Mouse (Mus musculus) liver, embryonic 13.5 days (tissue): ENCODE measurements around the gene Cdk17. TPM values are rescaled to one million over a fixed set of nuclear protein-coding genes. Genes with fewer than 3 reads are reported as not detected.

Experiments used
- ATAC-seq: fragments of 200-750 bp; cut with Nextera tagmentation; 2 replicates; pipeline ENCODE4 v1.8.0; 2017; ENCODE audit warnings: low read depth, mild to moderate bottlenecking, moderate number of reproducible peaks, moderate library complexity
- DNase-seq: peaks from one replicate; pipeline ENCODE4 v3.0.0; 2022
- H3K27ac ChIP-seq: fragments of 300-500 bp; sonication (generic); 2 replicates; pipeline ENCODE4 v1.5.1; 2015; ENCODE audit warnings: moderate library complexity, mild to moderate bottlenecking, inconsistent platforms
- H3K27me3 ChIP-seq: fragments of 300-500 bp; sonication (generic); 2 replicates; pipeline ENCODE4 v1.6.1; 2015; ENCODE audit warnings: mild to moderate bottlenecking, inconsistent platforms
- H3K36me3 ChIP-seq: fragments of 300-500 bp; sonication (generic); 2 replicates; pipeline ENCODE4 v1.6.1; 2015; ENCODE audit warnings: mild to moderate bottlenecking, inconsistent platforms
- H3K4me1 ChIP-seq: fragments of 300-500 bp; sonication (generic); replicated peaks from 2 replicates; pipeline ENCODE4 v1.6.1; 2015; ENCODE audit warnings: inconsistent platforms
- H3K4me2 ChIP-seq: fragments of 300-500 bp; sonication (generic); 2 replicates; pipeline ENCODE4 v1.6.1; 2015; ENCODE audit warnings: inconsistent platforms, mild to moderate bottlenecking, moderate library complexity
- H3K4me3 ChIP-seq: fragments of 300-500 bp; sonication (generic); replicated peaks from 2 replicates; pipeline ENCODE4 v1.5.1; 2015; ENCODE audit warnings: mild to moderate bottlenecking, inconsistent platforms
- H3K9ac ChIP-seq: fragments of 300-500 bp; sonication (generic); 2 replicates; pipeline ENCODE4 v1.6.1; 2015; ENCODE audit warnings: mild to moderate bottlenecking, inconsistent platforms
- H3K9me3 ChIP-seq: fragments of 300-500 bp; sonication (generic); replicated peaks from 2 replicates; pipeline ENCODE4 v1.6.1; 2016; ENCODE audit warnings: inconsistent platforms
- WGBS: fragments of 180-500 bp; shearing (Covaris S2); methylation state at CpG from one replicate; pipeline ENCODE4 v1.1.7; 2015; ENCODE audit not compliant: insufficient replicate concordance; 5-methylcytosine and 5-hydroxymethylcytosine counted together
- polyA plus RNA-seq: library from polyadenylated mRNA; unstranded; fragments of >200 nt; fragmentation: Nextera tagmentation; extraction: Ambion mirVana; gene quantifications from 2 replicates; pipeline ENCODE4 v1.2.1, GENCODE M21; 2015

The Cdk17 gene
- polyA plus RNA-seq, 1 experiment from 2014 or later: 10.1 TPM

DNA sequence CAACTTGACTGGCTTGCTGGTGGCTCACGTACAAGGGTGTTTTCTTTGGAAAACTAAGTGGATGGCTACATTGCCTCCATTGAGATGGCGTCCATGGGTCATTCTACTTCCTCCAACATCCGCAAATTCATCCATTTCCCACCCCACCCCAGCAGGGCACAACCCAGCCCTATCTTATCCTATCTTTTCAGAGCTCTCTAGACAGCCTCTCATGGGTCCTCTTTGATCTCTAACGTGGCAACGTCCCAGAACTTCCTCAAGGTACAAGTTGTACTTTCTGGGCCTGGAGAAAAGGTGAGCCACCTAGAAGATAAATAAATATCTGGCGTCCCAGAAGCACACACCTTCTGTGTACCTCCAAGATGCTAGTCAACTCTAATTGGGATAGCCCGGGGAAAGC lies 132.9 kb downstream of the Cdk17 start:
- no peak for DNase-seq
- Histone ChIP-seq H3K4me3 (no peak overlapping the region), H3K9me3 (no peaks in the 10 kb centered on the region), H3K27me3 (peaks cover 9% of the 10 kb centered on the region), H3K9ac (no peak overlapping the region), H3K36me3 (no peaks in the 10 kb centered on the region), H3K4me1 (0 out of 2 replicates have a peak, but pooled peaks cover 20% of the 10 kb centered on the region), H3K27ac (no peak overlapping the region), H3K4me2 (no peak overlapping the region)
- no peak for ATAC-seq
- WGBS: 27% methylated on average over 7 of the region's 7 CpGs

DNA sequence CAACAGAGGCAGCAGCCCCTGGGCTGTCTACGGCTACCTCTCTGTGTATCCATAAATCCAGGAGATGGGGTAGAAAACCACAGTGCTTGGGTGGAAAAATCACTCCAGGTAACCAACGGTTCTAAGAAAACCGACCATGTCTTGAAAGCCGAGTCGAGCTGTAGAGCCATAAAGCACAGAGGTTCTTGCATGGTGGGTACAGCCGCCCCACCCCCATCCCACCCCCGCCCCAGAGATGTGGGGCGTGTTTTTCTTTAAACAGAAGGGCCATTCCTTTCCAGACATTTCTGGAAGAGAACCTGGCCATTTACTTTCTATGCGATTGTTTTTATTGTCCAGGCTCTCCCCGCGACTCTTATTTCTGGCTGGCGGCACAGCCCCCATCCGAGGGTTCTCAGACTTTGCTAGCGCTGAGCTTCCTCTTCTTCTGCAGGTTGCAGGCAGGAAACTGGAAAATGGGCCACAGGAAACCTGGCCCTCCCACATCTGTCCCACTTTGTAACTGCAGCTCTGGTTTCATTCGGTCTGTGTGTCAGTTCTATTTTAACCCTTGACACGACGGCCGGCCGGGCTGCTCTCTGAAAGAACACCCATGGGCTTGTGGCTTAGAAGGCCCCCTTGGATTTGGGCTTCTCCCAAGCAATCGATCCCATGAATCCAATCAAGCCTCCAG lies 134.0 kb downstream of the Cdk17 start:
- 15% methylated on average over 20 of the region's 20 CpGs for WGBS
- Histone ChIP-seq H3K4me2 (peak overlapping the region; percentile 25; the same call in 1 of the 2 replicates), H3K36me3 (no peaks in the 10 kb centered on the region), H3K27ac (no peak overlapping the region), H3K9ac (no peak overlapping the region), H3K27me3 (peaks cover 9% of the 10 kb centered on the region), H3K4me1 (0 out of 2 replicates have a peak, but pooled peaks cover 20% of the 10 kb centered on the region), H3K4me3 (no peak overlapping the region), H3K9me3 (no peaks in the 10 kb centered on the region)
- no peak for ATAC-seq
- DNase-seq: no peak

DNA sequence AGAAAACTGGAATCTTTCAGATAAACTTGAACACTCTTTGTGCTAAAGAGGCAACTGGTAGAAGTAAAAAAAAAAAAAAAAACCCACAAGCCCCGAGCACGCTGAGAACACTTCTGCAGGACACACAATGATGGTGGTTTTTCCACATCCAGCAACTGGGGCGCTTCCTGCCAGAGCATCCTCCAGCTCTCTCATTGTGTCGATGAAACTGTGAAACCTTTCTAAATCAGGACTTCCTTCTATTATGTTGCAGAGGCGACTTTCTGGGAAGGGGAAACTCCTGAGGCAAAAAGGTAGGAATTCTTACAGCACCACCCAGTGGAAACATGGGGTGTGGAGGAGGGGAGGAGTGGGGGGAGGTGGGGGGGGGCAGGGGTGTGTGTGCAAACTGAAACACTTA lies 137.1 kb downstream of the Cdk17 start:
- Histone ChIP-seq H3K27me3 (peaks cover 9% of the 10 kb centered on the region), H3K4me1 (0 out of 2 replicates have a peak, but pooled peaks cover 17% of the 10 kb centered on the region), H3K9me3 (no peaks in the 10 kb centered on the region), H3K9ac (no peak overlapping the region), H3K4me2 (no peak overlapping the region), H3K27ac (no peak overlapping the region), H3K36me3 (no peaks in the 10 kb centered on the region), H3K4me3 (no peak overlapping the region)
- no peak for DNase-seq
- ATAC-seq: no peak
- WGBS: 18% methylated on average over 5 of the region's 5 CpGs

GRCm38 (mm10) chr10:93298208-93298607 lies 137.5 kb downstream of the Cdk17 start:
- ATAC-seq: no peak
- Histone ChIP-seq H3K27me3 (peaks cover 9% of the 10 kb centered on the region), H3K9ac (no peak overlapping the region), H3K4me3 (no peak overlapping the region), H3K4me2 (no peak overlapping the region), H3K9me3 (no peaks in the 10 kb centered on the region), H3K36me3 (no peaks in the 10 kb centered on the region), H3K27ac (no peak overlapping the region), H3K4me1 (peaks cover 17% of the 10 kb centered on the region; the same call in 1 of the 2 replicates)
- WGBS: 12% methylated on average over 7 of the region's 7 CpGs
- DNase-seq: no peak

DNA sequence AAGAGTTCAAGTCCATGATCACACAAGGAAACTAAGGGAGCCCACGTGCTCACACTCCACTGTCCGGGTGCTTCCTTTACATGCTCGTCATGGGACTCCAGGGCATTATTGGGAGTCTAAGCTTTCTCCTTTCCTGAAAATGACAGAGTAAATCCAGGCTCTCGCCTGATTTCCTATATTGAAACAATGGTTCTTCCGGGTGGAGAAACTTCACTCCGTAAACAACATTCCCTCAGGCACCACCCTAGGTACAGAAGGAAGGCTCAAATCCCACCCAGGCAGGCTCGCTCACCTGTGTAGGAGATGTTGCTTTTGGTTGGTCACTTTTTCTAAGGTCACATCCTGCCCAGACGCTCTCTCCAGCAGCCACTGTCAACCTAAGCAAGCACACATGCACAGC lies 141.2 kb downstream of the Cdk17 start:
- ATAC-seq: no peak
- no peak overlapping the region for H3K4me3 ChIP-seq
- no peak overlapping the region for H3K9ac ChIP-seq
- peaks cover 13% of the 10 kb centered on the region; the same call in 1 of the 2 replicates for H3K4me1 ChIP-seq
- 56% methylated on average over 8 of the region's 8 CpGs for WGBS
- H3K27me3 ChIP-seq: no peaks in the 10 kb centered on the region; the same call in 1 of the 2 replicates
- no peaks in the 10 kb centered on the region for H3K9me3 ChIP-seq
- DNase-seq: no peak
- no peak overlapping the region for H3K4me2 ChIP-seq
- H3K27ac ChIP-seq: no peak overlapping the region
- H3K36me3 ChIP-seq: no peaks in the 10 kb centered on the region

GRCm38 (mm10) chr10:93303231-93303630 lies 142.6 kb downstream of the Cdk17 start:
- no peak overlapping the region for H3K4me2 ChIP-seq
- H3K9me3 ChIP-seq: no peaks in the 10 kb centered on the region
- no peaks in the 10 kb centered on the region for H3K36me3 ChIP-seq
- peaks cover 12% of the 10 kb centered on the region; the same call in 1 of the 2 replicates for H3K4me1 ChIP-seq
- no peak for DNase-seq
- H3K9ac ChIP-seq: 0 out of 2 replicates have a peak overlapping the region, but pooled peaks have one; percentile 22
- 32% methylated on average over 4 of the region's 4 CpGs for WGBS
- ATAC-seq: no peak
- H3K27ac ChIP-seq: no peak overlapping the region
- H3K27me3 ChIP-seq: peaks cover 3% of the 10 kb centered on the region; the same call in 1 of the 2 replicates
- no peak overlapping the region for H3K4me3 ChIP-seq

DNA sequence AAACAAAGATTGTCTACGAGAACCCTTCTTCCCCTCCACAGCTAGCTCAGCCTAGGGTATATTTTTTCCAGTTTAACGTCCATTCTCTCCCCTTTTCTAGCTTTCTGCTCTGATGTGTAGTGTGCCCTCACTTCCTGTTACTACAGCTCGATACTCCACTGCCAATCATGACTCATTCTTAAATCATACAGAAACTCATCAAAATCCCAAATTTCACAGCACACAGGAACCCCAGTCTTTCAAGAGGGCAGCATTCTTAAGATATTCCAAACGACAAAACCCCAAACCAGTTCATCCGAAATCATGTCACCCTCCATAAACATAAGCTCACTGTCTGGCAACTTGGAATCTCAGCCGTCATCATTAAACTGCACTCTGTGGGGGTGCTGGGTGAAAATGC lies 145.3 kb downstream of the Cdk17 start:
- Histone ChIP-seq H3K27ac (no peak overlapping the region), H3K9me3 (no peaks in the 10 kb centered on the region), H3K4me1 (peaks cover 18% of the 10 kb centered on the region), H3K36me3 (no peaks in the 10 kb centered on the region), H3K9ac (no peak overlapping the region), H3K4me2 (no peak overlapping the region), H3K27me3 (peaks cover 30% of the 10 kb centered on the region), H3K4me3 (no peak overlapping the region)
- ATAC-seq (no peak), DNase-seq (no peak)
- 49% methylated on average over 6 of the region's 6 CpGs for WGBS

GRCm38 (mm10) chr10:93306367-93306766 lies 145.7 kb downstream of the Cdk17 start:
- no peak for ATAC-seq
- no peak overlapping the region for H3K27ac ChIP-seq
- no peaks in the 10 kb centered on the region for H3K36me3 ChIP-seq
- H3K9me3 ChIP-seq: no peaks in the 10 kb centered on the region
- peaks cover 35% of the 10 kb centered on the region for H3K27me3 ChIP-seq
- H3K4me1 ChIP-seq: peaks cover 18% of the 10 kb centered on the region
- H3K4me2 ChIP-seq: no peak overlapping the region
- DNase-seq: no peak
- WGBS: 71% methylated on average over 11 of the region's 11 CpGs
- H3K9ac ChIP-seq: no peak overlapping the region
- H3K4me3 ChIP-seq: no peak overlapping the region

DNA sequence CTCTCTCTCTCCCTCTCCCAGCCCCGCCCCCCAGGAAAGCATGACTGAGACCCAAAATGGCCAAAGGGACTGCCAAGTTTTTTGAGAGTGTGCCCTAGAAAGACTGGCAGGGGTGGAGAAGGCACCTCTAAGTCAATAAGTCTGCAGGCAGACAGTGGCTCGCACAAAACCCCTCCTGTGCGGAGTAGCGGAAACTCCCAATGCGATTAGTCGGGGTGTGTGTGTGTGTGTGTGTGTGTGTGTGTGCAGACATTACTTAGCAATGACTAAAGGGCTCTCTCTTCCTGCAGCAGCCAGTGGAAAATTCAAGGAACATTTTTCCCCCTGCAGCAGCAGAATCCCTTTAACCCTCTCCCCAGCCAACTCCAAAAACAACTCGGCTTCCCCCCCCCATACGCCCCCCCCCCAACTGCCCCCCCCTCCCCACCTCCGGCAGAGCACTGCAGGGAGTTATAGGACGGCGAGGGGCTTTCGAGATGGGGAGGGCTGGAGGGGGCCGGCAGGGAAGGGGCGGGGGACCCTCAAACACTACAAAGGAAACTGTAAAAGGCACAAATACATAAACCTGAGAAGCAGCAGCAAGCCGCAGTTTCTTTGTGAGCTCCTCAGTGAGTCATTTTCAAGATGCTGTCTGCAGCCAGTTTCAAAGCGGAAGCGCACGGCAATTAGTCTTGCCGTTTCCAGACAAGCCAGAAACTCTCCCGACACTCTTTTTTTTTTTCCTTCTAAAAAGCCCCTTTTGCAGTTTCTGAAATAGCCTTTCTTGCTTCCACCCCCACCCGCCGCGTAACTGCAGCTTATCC lies 148.7 kb downstream of the Cdk17 start:
- no peak for DNase-seq
- WGBS: 2% methylated on average over 22 of the region's 23 CpGs
- H3K27ac ChIP-seq: peak overlapping the region; percentile 62
- H3K9ac ChIP-seq: peak overlapping the region; percentile 60
- H3K4me1 ChIP-seq: peaks cover 14% of the 10 kb centered on the region
- no peaks in the 10 kb centered on the region for H3K36me3 ChIP-seq
- peak overlapping the region; percentile 73 for H3K4me2 ChIP-seq
- peak overlapping the region; percentile 62 for H3K4me3 ChIP-seq
- H3K27me3 ChIP-seq: peaks cover 50% of the 10 kb centered on the region
- ATAC-seq: no peak
- no peaks in the 10 kb centered on the region for H3K9me3 ChIP-seq

GRCm38 (mm10) chr10:93309934-93310621 lies 149.4 kb downstream of the Cdk17 start:
- no peaks in the 10 kb centered on the region for H3K9me3 ChIP-seq
- no peaks in the 10 kb centered on the region for H3K36me3 ChIP-seq
- no peak for ATAC-seq
- peak overlapping the region; percentile 73 for H3K4me2 ChIP-seq
- under 1% methylated on average over 43 of the region's 43 CpGs for WGBS
- DNase-seq: no peak
- H3K4me1 ChIP-seq: peaks cover 14% of the 10 kb centered on the region
- peak overlapping the region; percentile 62 for H3K4me3 ChIP-seq
- peak overlapping the region; percentile 62 for H3K27ac ChIP-seq
- peaks cover 50% of the 10 kb centered on the region for H3K27me3 ChIP-seq
- peak overlapping the region; percentile 60 for H3K9ac ChIP-seq
